Mouse (Mus musculus) cerebellum, postnatal 25 days (tissue): ENCODE results near the gene Col25a1.

Source experiments
- DNase-seq, 2 experiments: peaks; one replicate each; pipeline ENCODE4 v3.0.0; 2021; ENCODE audit warnings: mixed read lengths in 2 of 2

Gene Col25a1

DNA sequence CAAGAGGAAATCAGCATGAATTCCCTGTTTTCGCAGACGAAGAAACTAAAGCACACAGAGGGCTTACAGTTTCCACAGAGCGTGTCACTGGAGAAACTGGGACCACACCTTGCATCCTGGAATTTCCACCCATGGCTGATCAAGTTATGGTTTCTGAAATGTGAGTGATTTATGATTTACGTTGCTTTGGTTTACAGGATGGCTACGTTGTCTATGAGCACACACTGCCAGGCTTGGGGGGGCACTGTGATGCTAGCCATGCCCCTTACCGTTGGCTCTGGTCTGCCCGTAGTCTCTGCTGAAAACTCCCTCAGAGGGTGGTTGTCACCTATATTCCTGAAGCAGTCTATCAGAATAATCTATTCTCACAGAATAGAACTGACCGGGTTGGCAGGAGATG lies at the start of gene Col25a1:
Gene Col25a1 (plus strand): TSS at position 301 of the 400 bp plus-strand sequence.
- DNase-seq = no peak

DNA sequence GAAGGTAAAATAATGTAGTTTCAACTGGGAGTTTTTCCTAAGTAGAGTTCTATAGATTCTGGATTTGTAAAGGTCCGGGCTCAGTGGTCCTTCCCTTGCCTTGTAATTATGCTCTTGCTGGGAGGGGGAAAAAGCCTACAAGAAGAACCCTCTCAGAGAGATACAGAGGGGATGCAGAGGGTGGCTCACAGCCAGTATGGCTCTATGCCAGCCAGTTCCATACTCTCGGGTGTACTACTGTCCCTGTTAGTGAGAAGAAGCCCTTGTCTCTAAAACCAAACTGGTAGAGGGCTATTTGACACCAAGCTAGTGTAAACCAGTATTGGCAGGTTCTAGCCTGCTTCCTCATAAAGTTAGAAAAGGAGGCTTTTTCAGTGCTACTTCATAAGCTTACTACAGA lies 48.0 kb upstream of the Col25a1 start:
- no peak for DNase-seq

GRCm38 (mm10) chr3:130086372-130087080 lies 44.8 kb upstream of the Col25a1 start:
- no peak for DNase-seq

- DNase-seq = no peak
Measured at GRCm38 (mm10) chr3:130087466-130087865, 43.8 kb upstream of the Col25a1 start.

- no peak for DNase-seq
Measured at GRCm38 (mm10) chr3:130088654-130089053, 42.6 kb upstream of the Col25a1 start.

DNA sequence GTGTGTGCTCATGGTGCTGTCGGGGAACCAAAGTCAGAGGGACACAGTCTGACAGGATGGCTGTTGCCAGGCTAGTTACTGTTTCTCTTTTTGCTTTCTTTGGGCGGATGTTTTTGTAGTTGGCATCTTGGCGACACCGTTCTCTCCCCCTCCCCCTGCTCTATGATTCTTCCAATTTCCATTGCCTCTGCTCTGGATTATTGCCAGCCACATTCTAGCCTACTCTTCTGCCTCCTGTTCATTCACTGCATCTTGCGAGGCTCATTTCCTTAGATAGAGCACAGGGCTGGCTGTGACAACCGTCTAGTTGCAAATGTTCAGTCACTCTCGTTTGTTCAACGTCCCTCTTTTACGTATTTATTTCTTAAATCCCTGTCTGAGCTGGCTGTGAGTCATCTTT lies 40.8 kb upstream of the Col25a1 start:
- no peak for DNase-seq

- DNase-seq = no peak
Measured at GRCm38 (mm10) chr3:130094125-130094704, 37.1 kb upstream of the Col25a1 start.

- DNase-seq = peak; percentile 28 to 55
Measured at GRCm38 (mm10) chr3:130095160-130095781, 36.0 kb upstream of the Col25a1 start.

- peak in 1 of 2 experiments; percentile 25 for DNase-seq
Measured at GRCm38 (mm10) chr3:130103486-130103885, 27.8 kb upstream of the Col25a1 start.

DNA sequence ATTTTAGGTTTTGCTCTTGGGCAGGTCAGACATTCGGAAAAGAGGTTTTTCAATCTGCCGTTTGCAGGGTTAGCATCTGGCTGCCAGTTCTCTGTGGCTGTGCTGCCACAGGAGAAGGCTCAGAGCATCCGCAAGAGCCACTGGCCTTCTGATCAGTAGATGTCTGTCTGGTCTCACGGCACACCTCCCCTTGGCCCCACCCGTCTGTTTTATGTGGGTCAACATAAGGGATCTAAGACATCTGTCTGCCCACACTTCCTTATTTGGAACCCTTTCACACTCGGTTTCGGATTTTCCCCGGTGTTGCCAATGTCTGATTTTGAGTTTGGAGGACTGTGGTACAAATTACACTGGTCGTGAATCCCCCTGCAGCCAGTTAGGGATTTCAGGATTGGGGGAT lies 26.8 kb upstream of the Col25a1 start:
- DNase-seq = no peak

DNA sequence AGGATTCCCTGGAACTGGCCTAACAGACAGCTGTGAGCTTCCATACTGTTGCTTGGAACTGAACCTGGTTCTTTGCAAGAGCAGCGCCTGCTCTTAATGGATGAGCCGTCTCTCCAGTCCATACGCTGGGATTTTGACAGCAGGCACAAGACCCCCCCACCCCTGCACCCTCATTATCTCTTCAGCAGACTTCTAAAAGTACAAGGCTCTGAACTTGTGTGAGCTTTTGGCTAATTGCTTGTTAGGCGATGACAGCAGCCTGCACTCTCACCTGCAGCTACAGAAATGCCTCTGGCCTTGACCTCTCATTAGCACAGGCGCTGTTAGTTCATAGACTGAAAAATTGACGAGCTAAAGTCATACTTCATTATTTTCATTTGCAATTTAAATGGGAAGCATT lies 14.4 kb upstream of the Col25a1 start:
- DNase-seq = no peak

- no peak for DNase-seq
Measured at GRCm38 (mm10) chr3:130127840-130128239, 3.5 kb upstream of the Col25a1 start.

GRCm38 (mm10) chr3:130128564-130128963 lies 2.7 kb upstream of the Col25a1 start:
- DNase-seq = peak; percentile 16 to 36

GRCm38 (mm10) chr3:130129635-130130206 lies 1.6 kb upstream of the Col25a1 start:
- DNase-seq = no peak

DNA sequence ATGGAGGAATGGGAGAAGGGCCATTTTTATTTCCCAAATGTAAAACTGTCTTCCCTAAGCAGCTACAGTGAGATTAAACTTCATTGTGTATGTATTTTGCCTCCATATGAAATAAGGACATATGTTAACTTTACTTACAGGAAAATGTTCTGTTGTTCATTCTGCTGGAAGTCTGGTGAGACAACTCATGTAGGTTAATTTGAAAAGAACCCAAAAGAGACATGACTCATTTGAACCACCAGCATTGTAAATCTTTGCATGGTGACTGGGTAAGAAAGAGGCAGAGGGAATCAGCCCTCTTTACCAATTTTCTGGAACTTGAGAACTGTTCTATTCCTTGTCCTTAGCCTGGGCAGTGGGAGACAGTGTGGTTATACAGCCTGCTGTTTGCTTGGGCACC lies 5.9 kb downstream of the Col25a1 start:
- DNase-seq = no peak

DNA sequence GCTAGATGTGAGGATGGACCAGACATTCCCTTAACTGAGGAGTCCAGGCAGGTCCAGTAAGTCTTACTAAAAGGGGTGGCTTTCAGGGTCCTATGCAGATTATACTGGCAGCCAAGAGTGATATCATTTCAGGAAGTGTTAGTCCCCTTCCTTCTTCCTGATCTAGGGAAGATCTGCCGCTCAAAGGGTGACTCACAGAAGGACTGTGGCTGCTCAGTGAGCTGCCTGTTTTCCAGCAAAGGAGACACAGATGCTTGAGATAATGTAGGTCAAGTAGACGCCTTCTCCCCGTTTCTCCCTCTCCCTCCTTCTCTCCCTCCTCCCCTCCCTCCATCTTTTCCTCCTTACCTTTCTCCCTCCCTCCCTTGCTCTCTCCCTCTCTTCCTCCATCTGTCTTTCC lies 6.3 kb downstream of the Col25a1 start:
- DNase-seq = no peak

DNA sequence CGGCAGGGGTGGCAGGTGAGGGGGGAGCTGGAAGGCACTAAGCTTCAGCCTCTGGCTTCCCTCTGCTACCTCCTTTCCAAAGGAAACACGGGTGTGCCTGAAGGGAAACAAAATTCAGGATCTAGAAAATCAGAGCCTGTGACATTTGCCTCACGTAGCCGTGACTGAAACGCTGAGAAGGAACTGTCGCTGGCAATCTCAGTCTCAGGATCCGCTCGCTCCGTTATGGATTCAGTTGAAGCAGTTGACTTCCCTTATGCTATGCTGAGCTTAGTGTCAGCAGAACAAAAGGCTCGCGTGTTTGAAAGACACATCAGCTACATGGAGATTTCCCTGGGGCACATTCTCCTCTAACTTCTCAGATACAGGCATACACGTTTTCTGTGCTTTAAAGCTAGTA lies 14.6 kb downstream of the Col25a1 start:
- peak in 1 of 2 experiments; percentile 1 for DNase-seq

GRCm38 (mm10) chr3:130147827-130148226 lies 16.5 kb downstream of the Col25a1 start:
- no peak for DNase-seq

- no peak for DNase-seq
Measured at GRCm38 (mm10) chr3:130149180-130149579, 17.9 kb downstream of the Col25a1 start.

DNA sequence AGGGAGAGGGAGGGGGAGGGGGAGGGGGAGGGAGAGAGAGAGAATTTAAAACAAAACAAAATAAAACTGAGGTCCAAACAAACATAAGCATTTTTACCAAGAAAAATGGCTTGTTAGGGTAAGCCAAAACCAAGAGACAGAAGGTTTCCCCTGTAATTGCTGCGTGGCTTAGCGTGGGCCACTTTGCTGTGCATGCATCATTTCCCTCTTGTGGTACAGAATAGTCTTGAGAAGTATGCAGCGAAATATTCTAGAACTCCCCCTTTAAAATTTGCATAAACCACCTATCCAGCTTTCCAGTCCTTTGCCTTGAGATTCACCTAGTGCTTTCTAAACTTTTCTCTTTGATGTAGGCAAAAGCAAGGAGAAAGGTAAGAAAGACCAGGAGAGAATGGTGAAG lies 21.8 kb downstream of the Col25a1 start:
- DNase-seq = no peak

DNA sequence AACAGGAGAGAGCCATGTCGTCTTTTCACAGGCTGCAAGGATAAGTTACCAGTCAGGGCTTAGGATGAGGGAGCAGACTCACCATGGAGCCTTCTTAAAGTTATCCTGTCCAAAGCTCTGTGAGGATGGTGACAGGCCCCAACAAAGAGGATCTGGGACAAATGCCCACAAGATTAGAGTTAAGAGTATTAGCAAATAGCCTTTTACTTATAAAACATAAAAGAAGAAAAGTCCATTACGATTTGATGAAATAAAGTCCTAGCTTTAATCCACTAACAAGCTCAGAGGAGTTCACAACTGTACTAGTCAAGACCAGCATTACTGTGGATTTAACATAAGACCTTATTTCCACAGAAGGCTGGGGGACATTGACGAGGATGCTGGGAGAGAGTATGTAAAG lies 26.2 kb downstream of the Col25a1 start:
- no peak for DNase-seq

- DNase-seq = no peak
Measured at GRCm38 (mm10) chr3:130159906-130160305, 28.6 kb downstream of the Col25a1 start.

GRCm38 (mm10) chr3:130160902-130161301 lies 29.6 kb downstream of the Col25a1 start:
- no peak for DNase-seq
